Mouse (Mus musculus): ENCODE data around the gene Anks1.
A peak's percentile ranks its signal among the peaks of the same experiment; 100 is the strongest.

The Anks1 gene

GRCm38 (mm10) chr17:28050210-28050609 is 141.1 kb downstream of the Anks1 start:
- DNase-seq (ENCODE audit: low spot score in 2 of 2) = no peak

- no peak for DNase-seq (ENCODE audit: low spot score in 2 of 2)
These were observed 143.3 kb downstream of the Anks1 start for GRCm38 (mm10) chr17:28052293-28052863.

GRCm38 (mm10) chr17:28058346-28058745 is 149.2 kb downstream of the Anks1 start:
- no peak for DNase-seq (ENCODE audit: low spot score in 2 of 2)

- no peak for DNase-seq (ENCODE audit: low spot score in 2 of 2)
These were observed 151.6 kb downstream of the Anks1 start for GRCm38 (mm10) chr17:28060681-28061080.

GRCm38 (mm10) chr17:28061472-28061871 is 152.4 kb downstream of the Anks1 start:
- DNase-seq (ENCODE audit: low spot score in 2 of 2) = no peak

- no peak for DNase-seq (ENCODE audit: low spot score in 2 of 2)
These were observed 153.6 kb downstream of the Anks1 start for GRCm38 (mm10) chr17:28062710-28063109.

- DNase-seq (ENCODE audit: low spot score in 2 of 2) = no peak
These were observed 154.1 kb downstream of the Anks1 start for GRCm38 (mm10) chr17:28063163-28063562.

- DNase-seq (ENCODE audit: low spot score in 2 of 2) = no peak
These were observed 158.2 kb downstream of the Anks1 start for GRCm38 (mm10) chr17:28067303-28067702.

GRCm38 (mm10) chr17:28069446-28069845 is 160.3 kb downstream of the Anks1 start:
- DNase-seq (ENCODE audit: low spot score in 2 of 2) = no peak

- DNase-seq (ENCODE audit: low spot score in 2 of 2) = no peak
These were observed 161.2 kb downstream of the Anks1 start for GRCm38 (mm10) chr17:28070256-28070655.

GRCm38 (mm10) chr17:28072730-28073129 is 163.6 kb downstream of the Anks1 start:
- DNase-seq (ENCODE audit: low spot score in 2 of 2) = no peak

GRCm38 (mm10) chr17:28074486-28074885 is 165.4 kb downstream of the Anks1 start:
- DNase-seq (ENCODE audit: low spot score in 2 of 2) = no peak

- no peak for DNase-seq (ENCODE audit: low spot score in 2 of 2)
These were observed 168.9 kb downstream of the Anks1 start for GRCm38 (mm10) chr17:28078028-28078427.

GRCm38 (mm10) chr17:28079618-28080017 is 170.5 kb downstream of the Anks1 start:
- DNase-seq (ENCODE audit: low spot score in 2 of 2) = peak; percentile 70 to 90

GRCm38 (mm10) chr17:28080045-28080816 is 171.1 kb downstream of the Anks1 start, which contains the start of gene Tcp11:
TSS of gene Tcp11 (minus strand) at chr17:28080639.
- DNase-seq (ENCODE audit: low spot score in 2 of 2) = peak; percentile 26 to 33

GRCm38 (mm10) chr17:28080817-28081165 is 171.7 kb downstream of the Anks1 start:
- DNase-seq (ENCODE audit: low spot score in 2 of 2) = no peak

GRCm38 (mm10) chr17:28081385-28081784 is 172.3 kb downstream of the Anks1 start:
- DNase-seq (ENCODE audit: low spot score in 2 of 2) = no peak

- no peak for DNase-seq (ENCODE audit: low spot score in 2 of 2)
These were observed 172.8 kb downstream of the Anks1 start for GRCm38 (mm10) chr17:28081856-28082255.

- no peak for DNase-seq (ENCODE audit: low spot score in 2 of 2)
These were observed 173.8 kb downstream of the Anks1 start for GRCm38 (mm10) chr17:28082863-28083262.

- DNase-seq (ENCODE audit: low spot score in 2 of 2) = no peak
These were observed 175.3 kb downstream of the Anks1 start for GRCm38 (mm10) chr17:28084395-28084905.

- DNase-seq (ENCODE audit: low spot score in 2 of 2) = peak; percentile 77 to 79
These were observed 175.9 kb downstream of the Anks1 start for GRCm38 (mm10) chr17:28084964-28085363.

- DNase-seq (ENCODE audit: low spot score in 2 of 2) = no peak
These were observed 178.3 kb downstream of the Anks1 start for GRCm38 (mm10) chr17:28087430-28087829.

- no peak for DNase-seq (ENCODE audit: low spot score in 2 of 2)
These were observed 179.6 kb downstream of the Anks1 start for GRCm38 (mm10) chr17:28088718-28089117.

Data from urinary bladder, adult 18-20 months (tissue).